Mouse (Mus musculus) T-cell, adult 2 months (primary cell): ENCODE results near the gene Slbp.
A peak's percentile ranks its signal among the peaks of the same experiment; 100 is the strongest.

ENCODE experiments used
- DNase-seq: peaks from one replicate; pipeline ENCODE4 v3.0.0; 2022; ENCODE audit warnings: low spot score

The Slbp gene

GRCm38 (mm10) chr5:33629301-33629987 lies 22.9 kb downstream of the Slbp start, which contains the start of the genes Fam53a and Gm9903:
Gene Fam53a (minus strand): TSS chr5:33629635.
Gene Gm9903 (plus strand): TSS chr5:33629925.
- peak; percentile 99 for DNase-seq

- peak; percentile 73 for DNase-seq
These were observed 23.5 kb downstream of the Slbp start for GRCm38 (mm10) chr5:33628820-33629300.

DNA sequence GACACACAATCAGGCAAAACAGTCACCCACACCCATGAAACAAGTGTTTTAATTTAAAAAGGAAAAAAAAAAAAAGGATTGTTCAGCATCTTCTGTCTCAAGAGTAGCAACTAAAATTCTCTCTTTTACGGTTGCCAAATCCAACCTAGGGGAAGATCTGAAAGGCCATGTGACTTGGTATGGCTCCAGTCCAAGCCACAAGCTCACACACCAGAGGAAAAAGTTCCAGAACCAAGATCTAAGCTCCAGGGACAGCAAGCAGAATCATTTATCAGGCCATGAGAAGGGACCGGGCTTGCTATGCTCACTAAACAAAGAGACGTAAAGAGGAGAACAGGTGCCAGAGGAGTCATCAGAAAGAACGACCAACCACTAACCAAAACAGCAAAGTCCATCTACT lies 24.4 kb downstream of the Slbp start:
- no peak for DNase-seq

GRCm38 (mm10) chr5:33623766-33624165 lies 28.6 kb downstream of the Slbp start:
- no peak for DNase-seq

DNA sequence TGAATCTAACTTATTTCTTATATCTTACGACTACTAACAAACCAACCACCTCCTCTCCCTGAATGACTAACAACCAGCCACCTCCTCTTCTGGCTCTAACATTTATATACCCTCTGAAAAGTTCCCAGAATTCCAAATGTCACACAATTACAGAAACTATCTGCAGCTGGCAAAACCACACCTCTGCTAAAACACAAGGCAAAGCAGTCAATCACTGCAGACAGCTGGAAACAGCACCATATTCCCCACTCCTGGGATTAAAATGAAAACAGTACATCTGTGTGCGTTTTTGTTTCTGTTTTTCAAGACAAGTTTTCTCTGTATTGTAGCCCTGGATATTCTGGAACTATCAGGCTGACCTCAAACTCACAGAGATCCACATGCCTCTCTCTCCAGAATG lies 29.7 kb downstream of the Slbp start:
- no peak for DNase-seq

- DNase-seq = no peak
These were observed 38.0 kb downstream of the Slbp start for GRCm38 (mm10) chr5:33614391-33614790.

- DNase-seq = no peak
These were observed 40.6 kb downstream of the Slbp start for GRCm38 (mm10) chr5:33611795-33612194.

GRCm38 (mm10) chr5:33609226-33609625 lies 43.1 kb downstream of the Slbp start:
- DNase-seq = no peak

GRCm38 (mm10) chr5:33607434-33607833 lies 44.9 kb downstream of the Slbp start:
- DNase-seq = no peak

GRCm38 (mm10) chr5:33606631-33607030 lies 45.7 kb downstream of the Slbp start:
- DNase-seq = no peak

DNA sequence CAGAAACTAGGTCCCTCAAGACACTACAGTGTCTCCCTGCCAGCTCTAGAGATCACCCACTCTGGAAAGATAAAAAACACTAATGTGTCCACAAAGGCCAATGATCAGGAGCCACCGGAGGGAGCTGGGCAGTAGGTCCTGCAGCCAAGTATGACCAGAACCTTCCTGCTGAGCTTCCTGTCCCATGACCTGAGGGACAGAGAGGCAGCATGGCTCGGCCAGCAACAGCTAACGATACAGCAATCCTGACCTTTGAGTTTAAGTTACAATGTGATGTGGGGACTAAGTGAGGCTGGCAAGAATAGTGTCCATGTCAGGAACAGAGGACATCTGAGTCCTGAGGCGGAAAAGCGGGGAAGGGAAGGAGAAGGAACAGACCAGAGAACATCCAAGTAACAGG lies 47.1 kb downstream of the Slbp start:
- no peak for DNase-seq

DNA sequence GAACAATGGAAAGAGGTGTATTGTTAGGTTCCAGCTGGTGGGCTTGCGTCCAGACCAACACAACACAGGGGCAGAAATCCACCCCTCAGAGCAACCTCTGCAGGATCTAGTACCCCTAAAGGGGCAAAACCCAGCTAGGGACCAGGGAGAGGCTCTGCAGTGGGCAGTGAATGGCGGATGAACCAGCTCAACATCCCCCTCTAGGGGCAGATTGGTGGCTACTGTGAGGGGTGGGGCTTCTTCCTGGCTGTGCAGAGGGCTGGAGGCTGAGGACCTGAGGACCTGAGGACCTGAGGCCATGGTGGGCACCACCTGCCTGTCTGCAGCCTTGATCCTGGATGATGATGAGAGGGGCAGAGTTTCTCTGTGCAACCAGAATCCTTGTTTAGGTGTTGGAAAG lies 58.8 kb downstream of the Slbp start:
- no peak for DNase-seq

GRCm38 (mm10) chr5:33589221-33589888 lies 63.0 kb downstream of the Slbp start:
- DNase-seq = peak; percentile 60

GRCm38 (mm10) chr5:33588066-33588465 lies 64.3 kb downstream of the Slbp start:
- DNase-seq = no peak

DNA sequence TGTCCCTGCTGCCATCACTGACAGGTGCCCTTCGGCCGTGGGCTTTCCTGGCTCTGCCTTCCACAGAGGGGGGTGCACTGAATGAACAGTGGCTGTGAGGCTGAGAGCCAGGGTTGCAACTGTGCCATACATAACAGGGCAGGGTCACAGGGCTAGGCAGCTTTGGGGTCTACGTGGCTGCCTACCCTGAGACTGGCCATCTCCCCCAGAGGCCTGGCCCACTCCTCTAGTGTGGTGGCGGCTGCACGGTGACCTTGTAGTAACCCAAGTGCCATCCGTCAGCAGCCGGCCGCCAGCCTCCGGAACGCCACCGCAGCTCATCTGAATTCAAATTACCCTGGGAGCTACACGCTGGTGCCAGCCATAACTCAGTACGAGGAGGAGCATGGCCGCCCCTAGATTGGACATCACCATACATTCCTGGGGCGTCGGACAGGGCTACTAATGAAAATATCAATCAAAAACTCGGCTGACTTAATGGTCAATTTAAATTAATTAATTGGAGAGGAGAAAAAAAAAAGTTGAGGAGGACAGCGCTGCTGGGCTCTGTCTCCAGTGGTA lies 64.8 kb downstream of the Slbp start:
- no peak for DNase-seq
